Mouse (Mus musculus) gastrocnemius, adult 2 months (tissue): ENCODE data around the gene Cep95. TPM values are rescaled to one million over a fixed set of nuclear protein-coding genes. Genes with fewer than 3 reads are reported as not detected.

ENCODE experiments used
- DNase-seq: peaks from one replicate; pipeline ENCODE4 v3.0.0; 2022
- H3K27ac ChIP-seq: fragments of 200-600 bp; 2 replicates; pipeline ENCODE4 v1.8.1; 2022; ENCODE audit warnings: mild to moderate bottlenecking
- H3K4me3 ChIP-seq: fragments of 200-600 bp; 2 replicates; pipeline ENCODE4 v1.8.1; 2022; ENCODE audit warnings: mild to moderate bottlenecking, moderate library complexity
- CTCF ChIP-seq: fragments of 200-600 bp; IDR thresholded peaks from 2 replicates; pipeline ENCODE4 v1.8.1; 2022; ENCODE audit warnings: antibody characterized with exemption, mild to moderate bottlenecking, moderate library complexity
- intact Hi-C: fragments of 180-260 bp; cut with DNase I; formaldehyde crosslinking; loops from one replicate; pipeline ENCODE4 v1.15.1; 2025
- total RNA-seq, 2 experiments: library from RNA; stranded (reverse); gene quantifications; 2 replicates each; pipeline ENCODE4 v1.2.3; 2021

Cep95 gene
- total RNA-seq, 2 experiments from 2014 or later = 3.7 to 5.6 TPM

DNA sequence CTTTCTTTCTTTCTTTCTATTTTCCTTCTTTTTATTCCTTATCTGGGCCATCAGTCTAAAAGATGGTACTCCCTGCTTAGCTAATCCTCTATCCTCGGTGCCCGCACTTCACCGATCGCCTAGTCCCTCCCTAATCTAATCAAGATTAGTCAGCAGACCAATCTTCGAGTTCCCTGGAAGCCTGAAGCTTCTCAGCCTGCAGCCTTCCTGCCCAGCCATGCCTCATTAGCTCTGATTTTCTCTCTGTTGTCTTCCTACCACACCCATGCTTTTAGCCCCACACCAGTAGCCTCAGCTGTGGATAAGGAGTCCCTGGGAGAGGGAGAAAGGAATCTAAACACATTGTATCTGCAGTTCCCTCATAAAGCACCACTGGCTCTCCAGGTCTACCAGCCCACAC, 33.5 kb upstream of the Cep95 start:
- intact Hi-C loops = no loop called here
- no peak for TF ChIP-seq CTCF
- DNase-seq = no peak
- Histone ChIP-seq H3K27ac (no peak overlapping the region), H3K4me3 (no peak overlapping the region)

DNA sequence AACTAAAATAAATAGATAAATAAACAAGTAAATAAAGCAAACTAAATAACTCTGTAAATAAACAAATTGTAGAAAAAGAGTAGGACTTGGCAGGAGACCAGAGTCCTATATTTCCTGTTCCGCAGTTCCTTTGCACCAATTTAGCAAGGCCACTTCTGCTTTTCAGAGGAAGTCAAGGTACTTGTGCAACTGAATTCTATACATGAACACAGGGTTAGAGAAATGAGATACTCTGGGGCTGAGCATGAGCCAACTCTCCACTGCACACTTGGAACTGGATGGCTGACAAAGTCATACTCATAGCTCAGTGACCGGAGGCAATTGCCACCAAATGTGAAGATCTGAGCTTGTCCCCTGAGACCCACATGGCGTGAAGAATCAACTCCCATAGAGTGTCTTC, 30.0 kb upstream of the Cep95 start:
- TF ChIP-seq CTCF = no peak
- Histone ChIP-seq H3K27ac (no peak overlapping the region), H3K4me3 (no peak overlapping the region)
- intact Hi-C loops = no loop called here
- DNase-seq = no peak

DNA sequence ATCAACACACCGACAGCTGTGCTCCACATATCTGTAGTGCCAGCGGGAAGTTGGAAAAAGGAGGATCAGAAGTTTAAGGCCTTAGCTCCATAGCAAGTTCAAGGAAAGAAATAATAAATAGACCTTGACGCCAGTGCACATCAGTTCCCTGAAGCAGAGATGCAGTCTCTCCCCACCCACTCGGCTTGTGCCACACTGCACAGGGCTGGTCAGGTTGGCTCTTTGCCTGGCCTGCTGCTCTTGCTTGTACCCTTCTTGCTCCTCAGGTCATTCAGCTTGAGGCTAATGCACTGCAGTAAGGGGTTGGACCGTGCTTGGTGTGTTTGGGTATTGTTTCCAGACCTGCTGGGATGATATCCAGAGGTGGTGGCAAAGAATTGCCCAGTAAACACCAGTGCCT, 28.5 kb upstream of the Cep95 start:
- H3K4me3 ChIP-seq = no peak overlapping the region
- DNase-seq = no peak
- no peak overlapping the region for H3K27ac ChIP-seq
- TF ChIP-seq CTCF = no peak
- intact Hi-C loops = no loop called here

DNA sequence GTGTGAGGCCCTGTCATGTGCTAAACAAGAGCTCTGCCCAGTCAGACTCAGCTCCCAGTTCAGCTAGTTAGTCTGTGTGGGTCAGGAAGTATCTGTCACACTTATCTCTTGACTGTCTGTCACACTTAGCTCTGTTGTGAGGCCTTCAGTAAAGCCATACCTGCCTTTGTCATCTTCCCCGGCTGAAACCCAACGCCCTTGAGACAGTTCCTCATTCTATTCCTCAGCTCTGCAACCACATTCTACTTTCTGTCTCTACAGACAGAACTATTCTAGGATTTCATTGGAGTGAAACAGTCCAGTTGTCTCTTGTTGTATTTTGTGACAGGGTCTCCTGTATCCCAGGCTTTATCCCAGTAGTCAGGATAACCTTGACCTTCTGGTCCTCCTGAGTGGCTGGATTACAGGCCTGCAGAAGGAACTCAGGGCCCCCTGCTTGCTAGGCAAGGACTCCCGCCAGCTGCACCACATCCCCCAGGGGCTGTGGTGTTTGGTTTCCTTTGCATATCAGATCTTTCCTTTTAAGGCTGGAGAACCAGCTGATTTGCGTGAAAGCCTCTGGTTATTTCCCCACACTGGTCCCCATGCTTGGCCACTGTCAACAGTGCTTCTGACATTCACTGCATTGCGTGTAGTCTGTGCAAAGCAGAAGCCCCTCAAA, 26.8 kb upstream of the Cep95 start:
- intact Hi-C loops = no loop called here
- 0 out of 2 replicates have a peak overlapping the region, but pooled peaks have one; percentile 48 for H3K27ac ChIP-seq
- no peak overlapping the region for H3K4me3 ChIP-seq
- DNase-seq = no peak
- no peak for TF ChIP-seq CTCF

DNA sequence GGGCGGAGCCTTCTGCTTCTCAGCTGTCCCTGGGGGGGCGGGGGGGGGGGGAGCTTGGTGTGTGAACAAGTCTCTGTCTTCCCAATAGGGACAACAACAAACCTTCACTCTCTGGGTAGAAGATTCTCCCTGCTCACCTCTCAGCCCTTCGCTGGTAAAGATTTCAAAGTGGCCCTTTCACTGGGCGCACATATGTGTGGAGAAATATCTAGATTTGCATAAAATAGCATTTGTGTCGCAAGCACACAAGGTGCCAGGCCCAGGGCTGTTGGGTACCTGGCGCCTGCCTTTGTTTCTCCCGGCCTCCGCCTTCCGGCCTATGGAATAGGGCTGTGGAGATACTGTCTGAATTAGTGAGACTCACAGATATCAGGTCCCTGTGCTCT, 26.3 kb upstream of the Cep95 start:
- H3K4me3 ChIP-seq = no peak overlapping the region
- H3K27ac ChIP-seq = peak overlapping the region; percentile 48; the same call in 1 of the 2 replicates
- intact Hi-C loops = no loop called here
- TF ChIP-seq CTCF = no peak
- no peak for DNase-seq

DNA sequence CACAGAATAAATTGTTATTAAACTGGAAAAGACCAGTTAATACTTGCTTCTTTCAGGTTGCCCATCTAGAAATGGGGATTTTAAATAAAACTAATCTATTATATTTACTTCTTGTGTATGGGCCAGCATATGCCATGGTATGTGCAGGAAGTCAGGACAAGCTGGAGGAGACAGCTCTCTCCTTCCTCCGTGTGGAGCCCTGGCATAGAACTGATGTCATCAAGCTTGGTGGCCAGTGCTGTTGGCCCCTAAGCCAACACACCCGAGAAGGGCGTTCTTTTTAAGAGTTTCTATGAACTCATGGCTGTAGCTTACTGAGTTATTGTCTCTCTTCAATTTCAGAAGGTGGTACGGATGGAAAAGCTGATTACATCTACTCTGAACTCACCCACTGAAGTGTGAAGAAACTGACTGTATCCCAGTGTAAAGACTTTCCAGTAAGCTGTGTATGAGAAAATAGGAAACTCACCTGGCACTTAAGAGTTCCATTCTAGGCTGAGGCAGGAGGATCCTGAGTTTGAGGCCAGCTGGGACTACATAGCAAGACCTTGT, 22.4 kb upstream of the Cep95 start:
- intact Hi-C loops = no loop called here
- H3K27ac ChIP-seq = no peak overlapping the region
- H3K4me3 ChIP-seq = no peak overlapping the region
- TF ChIP-seq CTCF = no peak
- no peak for DNase-seq

DNA sequence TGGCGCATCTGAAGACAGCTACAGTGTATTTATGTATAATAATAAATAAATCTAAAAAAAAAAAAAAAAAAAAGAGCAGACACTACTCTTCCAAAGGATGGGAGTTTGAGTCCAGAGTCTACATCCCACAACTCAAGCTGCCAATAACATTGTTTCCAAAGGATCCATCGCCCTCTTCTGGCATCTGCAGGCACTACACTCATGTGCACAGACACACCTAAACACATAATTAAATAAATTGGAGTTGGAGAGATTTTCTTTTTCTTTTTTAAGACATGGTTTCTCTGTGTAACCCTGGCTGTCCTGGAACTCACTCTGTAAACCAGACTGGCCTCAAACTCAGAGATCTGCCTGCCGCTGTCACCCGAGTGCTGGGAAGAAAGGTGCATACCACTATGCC, 21.5 kb upstream of the Cep95 start:
- no peak for DNase-seq
- Histone ChIP-seq H3K4me3 (no peak overlapping the region), H3K27ac (no peak overlapping the region)
- TF ChIP-seq CTCF = peak; percentile 28; the same call in 1 of the 2 replicates
- intact Hi-C loops = no loop called here

DNA sequence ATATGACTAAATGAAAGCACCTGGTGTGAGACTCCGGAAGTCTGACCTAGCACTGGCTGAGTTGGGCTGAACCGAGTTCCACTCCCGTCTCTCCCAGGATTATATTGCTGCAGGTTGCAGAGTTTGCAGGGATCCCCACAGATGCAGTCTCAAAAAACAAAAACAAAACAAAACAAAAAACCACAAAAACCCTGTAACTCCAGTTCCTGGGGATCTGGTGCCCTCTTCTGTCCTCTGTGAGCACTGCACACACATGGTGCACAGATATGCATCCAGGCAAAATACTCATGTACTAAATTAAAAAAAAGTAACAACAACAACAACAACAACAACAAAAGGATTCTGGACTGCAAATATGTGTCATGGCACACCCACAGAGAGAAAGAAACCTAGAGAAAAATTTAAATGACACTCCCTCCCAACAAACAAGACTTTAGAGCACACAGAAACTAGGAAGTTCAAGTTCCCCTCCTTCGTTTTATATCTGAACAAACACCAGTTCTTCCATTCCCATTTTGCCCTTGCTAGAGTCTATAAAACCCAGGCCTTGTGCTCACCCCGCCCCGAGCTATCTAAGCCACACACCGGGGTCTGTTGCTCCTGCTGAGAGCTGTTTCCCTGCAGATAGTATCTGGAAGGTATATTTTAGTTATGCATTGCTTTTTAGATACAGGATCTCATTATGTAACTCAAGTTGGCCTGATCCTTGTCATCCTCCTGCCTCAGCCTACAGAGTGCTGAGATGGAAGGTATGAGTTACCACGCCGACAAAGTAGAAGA, 18.7 kb upstream of the Cep95 start:
- H3K27ac ChIP-seq = no peak overlapping the region
- intact Hi-C loops = no loop called here
- DNase-seq = no peak
- peak; percentile 36; the same call in 1 of the 2 replicates for TF ChIP-seq CTCF
- H3K4me3 ChIP-seq = no peak overlapping the region

DNA sequence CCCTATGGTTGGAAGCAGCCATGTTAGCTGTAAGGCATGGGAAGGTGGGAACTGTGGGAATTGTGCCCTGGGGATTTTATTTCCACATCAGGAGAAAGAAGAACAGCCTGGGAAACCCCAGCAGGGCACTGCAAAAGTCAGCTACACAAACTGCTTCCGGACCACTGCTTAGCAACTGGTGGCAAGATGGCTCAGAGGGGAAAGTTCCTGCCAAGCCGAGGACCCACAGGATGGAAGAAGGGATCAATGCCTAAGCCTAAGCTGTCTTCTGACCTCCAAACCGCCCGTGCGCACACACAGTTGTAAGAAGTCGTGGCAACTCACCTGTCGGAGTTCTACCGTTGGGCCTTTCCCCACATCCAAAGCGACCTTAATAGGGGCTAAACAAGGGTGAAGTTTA, 16.0 kb upstream of the Cep95 start:
- intact Hi-C loops = no loop called here
- Histone ChIP-seq H3K4me3 (no peak overlapping the region), H3K27ac (no peak overlapping the region)
- TF ChIP-seq CTCF = no peak
- DNase-seq = no peak

DNA sequence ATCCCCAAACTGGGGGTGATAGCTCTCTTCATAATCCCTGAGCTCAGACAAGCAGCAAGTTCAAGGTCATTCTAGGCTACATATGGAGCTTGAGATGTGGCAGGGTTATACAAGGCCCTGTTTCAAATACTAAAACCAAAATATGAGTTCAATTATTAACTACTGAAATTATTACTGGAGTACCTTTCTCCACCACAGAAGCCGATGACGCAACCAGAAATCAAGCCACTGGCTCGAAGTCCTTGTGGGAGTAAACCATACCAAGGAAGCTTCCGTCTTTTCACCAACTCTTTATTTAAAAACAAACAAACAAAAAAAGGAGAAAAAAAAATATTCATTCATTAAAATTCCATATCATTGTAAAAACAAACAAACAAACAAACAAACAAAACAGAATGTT, 12.1 kb upstream of the Cep95 start:
- no peak for DNase-seq
- intact Hi-C loops = no loop called here
- no peak overlapping the region for H3K27ac ChIP-seq
- TF ChIP-seq CTCF = no peak
- H3K4me3 ChIP-seq = no peak overlapping the region

DNA sequence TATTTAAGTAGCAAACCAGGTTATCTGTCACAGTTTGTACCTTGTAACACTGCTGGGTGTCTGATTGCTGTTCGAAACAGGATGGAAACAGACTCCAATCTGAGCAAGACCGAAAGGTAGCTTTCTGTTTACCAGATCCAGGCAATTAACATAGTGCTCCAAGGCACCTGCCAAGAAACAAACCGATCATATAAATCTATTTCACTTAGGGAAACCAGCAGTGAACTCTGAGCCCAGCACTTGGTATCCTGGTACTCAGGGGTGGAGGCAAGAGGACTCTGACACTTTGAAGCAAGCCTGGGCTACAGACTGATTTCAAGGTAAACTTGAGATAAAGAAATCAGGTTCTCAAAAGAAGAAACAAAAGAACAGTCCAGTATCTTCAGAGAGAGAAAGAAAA, 11.7 kb upstream of the Cep95 start:
- no peak for TF ChIP-seq CTCF

DNA sequence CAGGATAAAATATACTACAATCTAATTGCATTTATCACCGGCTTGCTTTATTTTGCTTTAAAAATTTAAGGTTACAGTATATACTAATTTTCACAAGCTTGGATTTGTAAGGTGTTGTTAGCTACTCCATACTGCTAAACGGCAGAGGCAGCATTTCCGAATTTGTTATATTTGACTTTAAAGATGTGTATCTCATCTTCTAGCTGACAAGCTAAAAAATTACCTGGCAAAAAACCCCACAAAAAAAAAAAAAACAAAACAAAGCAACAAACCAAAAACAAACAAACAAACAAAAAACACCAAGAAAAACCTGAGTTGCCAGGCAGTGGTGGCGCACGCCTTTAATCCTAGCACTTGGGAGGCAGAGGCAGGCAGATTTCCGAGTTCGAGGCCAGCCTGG, 10.9 kb upstream of the Cep95 start:
- DNase-seq = no peak
- TF ChIP-seq CTCF = no peak
- Histone ChIP-seq H3K4me3 (peak overlapping the region; percentile 90), H3K27ac (no peak overlapping the region)
- intact Hi-C loops = no loop called here

More for the DNA sequence above, 11.7 kb upstream of the Cep95 start:
- Histone ChIP-seq H3K4me3 (no peak overlapping the region), H3K27ac (no peak overlapping the region)
- intact Hi-C loops = no loop called here
- no peak for DNase-seq

DNA sequence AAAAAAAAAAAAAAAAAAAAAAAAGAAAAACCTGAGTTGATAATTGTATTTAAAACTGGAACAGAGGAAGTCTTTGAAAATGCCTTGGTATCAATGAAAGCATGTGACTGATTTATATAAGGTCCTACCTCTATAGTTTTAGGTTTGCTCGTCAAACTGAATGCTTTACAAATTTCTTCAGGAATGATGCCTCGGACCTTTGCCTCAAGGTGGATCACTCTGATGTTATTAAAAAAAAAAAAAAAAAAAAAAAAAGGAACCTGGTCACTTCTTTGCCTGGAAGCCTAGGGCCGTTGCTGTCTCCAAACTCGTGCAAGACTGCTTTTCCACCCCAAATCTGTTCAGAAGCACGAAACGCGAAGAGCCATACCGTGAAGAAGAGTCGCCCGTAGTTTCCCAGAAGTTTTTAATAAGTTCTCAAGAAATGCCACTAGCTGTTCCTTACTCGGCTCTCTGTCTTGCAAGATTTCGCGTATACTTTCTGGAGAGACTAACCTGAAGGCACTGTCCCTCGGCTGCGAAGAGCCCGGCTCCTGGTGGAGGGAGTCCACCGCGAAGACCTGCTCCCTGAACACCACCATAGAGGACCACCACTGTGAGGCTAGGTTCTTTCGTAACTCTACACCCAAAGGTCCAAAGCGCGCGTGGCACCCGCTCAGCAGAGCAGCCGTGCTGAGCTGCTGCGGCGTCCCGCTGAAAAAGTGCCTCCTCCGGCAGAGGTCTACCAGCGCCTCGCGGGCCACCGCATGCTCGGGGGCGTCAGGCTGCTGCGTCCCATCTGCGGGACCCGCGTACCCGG, 10.3 kb upstream of the Cep95 start:
- intact Hi-C loops = no loop called here
- no peak for DNase-seq
- Histone ChIP-seq H3K4me3 (peak overlapping the region; percentile 90), H3K27ac (peak overlapping the region; percentile 96)
- TF ChIP-seq CTCF = no peak
